Mouse (Mus musculus) liver, embryonic 15.5 days (tissue): ENCODE data around the gene Abracl. TPM values are rescaled to one million over a fixed set of nuclear protein-coding genes. Genes with fewer than 3 reads are reported as not detected.

ENCODE experiments used
- ATAC-seq: fragments of 200-750 bp; cut with Nextera tagmentation; 2 replicates; pipeline ENCODE4 v1.8.0; 2017; ENCODE audit warnings: moderate number of reproducible peaks, mild to moderate bottlenecking, moderate library complexity; ENCODE audit not compliant: insufficient read depth
- H3K27ac ChIP-seq: fragments of 300-500 bp; sonication (generic); replicated peaks from 2 replicates; pipeline ENCODE4 v1.5.1; 2015; ENCODE audit warnings: mild to moderate bottlenecking, inconsistent platforms
- H3K27me3 ChIP-seq: fragments of 300-500 bp; sonication (generic); 2 replicates; pipeline ENCODE4 v1.6.1; 2015; ENCODE audit warnings: mild to moderate bottlenecking, inconsistent platforms
- H3K36me3 ChIP-seq: fragments of 300-500 bp; sonication (generic); replicated peaks from 2 replicates; pipeline ENCODE4 v1.6.1; 2015; ENCODE audit warnings: moderate library complexity, mild to moderate bottlenecking, inconsistent platforms
- H3K4me1 ChIP-seq: fragments of 300-500 bp; sonication (generic); replicated peaks from 2 replicates; pipeline ENCODE4 v1.6.1; 2015; ENCODE audit warnings: inconsistent platforms
- H3K4me2 ChIP-seq: fragments of 300-500 bp; sonication (generic); 2 replicates; pipeline ENCODE4 v1.6.1; 2015; ENCODE audit warnings: moderate library complexity, mild to moderate bottlenecking, inconsistent platforms
- H3K4me3 ChIP-seq: fragments of 300-500 bp; sonication (generic); replicated peaks from 2 replicates; pipeline ENCODE4 v1.5.1; 2015; ENCODE audit warnings: mild to moderate bottlenecking, inconsistent platforms
- H3K9ac ChIP-seq: fragments of 300-500 bp; sonication (generic); 2 replicates; pipeline ENCODE4 v1.6.1; 2015; ENCODE audit warnings: moderate library complexity, mild to moderate bottlenecking, inconsistent platforms
- H3K9me3 ChIP-seq: fragments of 300-500 bp; sonication (generic); replicated peaks from 2 replicates; pipeline ENCODE4 v1.6.1; 2016; ENCODE audit warnings: inconsistent platforms
- WGBS: fragments of 180-500 bp; shearing (Covaris S2); methylation state at CpG from one replicate; pipeline ENCODE4 v1.1.7; 2015; ENCODE audit warnings: mixed read lengths; ENCODE audit not compliant: insufficient replicate concordance; 5-methylcytosine and 5-hydroxymethylcytosine counted together
- polyA plus RNA-seq: library from polyadenylated mRNA; unstranded; fragments of >200 nt; fragmentation: Nextera tagmentation; extraction: Ambion mirVana; gene quantifications from 2 replicates; pipeline ENCODE4 v1.2.1, GENCODE M21; 2015

Gene Abracl
- polyA plus RNA-seq, 1 experiment from 2014 or later = 44.3 TPM

DNA sequence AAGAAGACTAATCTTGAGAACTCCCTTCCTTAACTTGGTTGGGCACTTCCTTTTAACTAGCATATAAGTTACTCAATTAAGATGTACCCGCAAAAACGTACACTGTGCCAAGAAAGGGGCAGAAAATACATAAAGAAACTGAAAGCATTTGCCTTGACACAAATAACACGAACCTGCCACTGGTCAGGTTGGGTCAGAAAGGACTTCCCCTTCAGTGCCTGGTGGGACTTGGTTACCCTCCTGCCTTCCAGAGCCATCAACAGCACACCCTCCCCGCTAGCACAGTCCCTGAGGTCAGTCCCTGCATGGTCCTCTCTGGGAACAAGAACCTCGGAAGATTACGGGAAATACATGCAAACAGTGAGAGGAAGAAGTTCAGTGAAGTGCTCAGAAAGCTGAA, 34.0 kb downstream of the Abracl start:
- Histone ChIP-seq H3K4me3 (no peak overlapping the region), H3K4me1 (no peaks in the 10 kb centered on the region), H3K27me3 (no peaks in the 10 kb centered on the region), H3K4me2 (no peak overlapping the region), H3K36me3 (no peaks in the 10 kb centered on the region), H3K27ac (no peak overlapping the region), H3K9ac (no peak overlapping the region), H3K9me3 (no peaks in the 10 kb centered on the region)
- no peak for ATAC-seq
- WGBS = 43% methylated on average over 6 of the region's 6 CpGs

DNA sequence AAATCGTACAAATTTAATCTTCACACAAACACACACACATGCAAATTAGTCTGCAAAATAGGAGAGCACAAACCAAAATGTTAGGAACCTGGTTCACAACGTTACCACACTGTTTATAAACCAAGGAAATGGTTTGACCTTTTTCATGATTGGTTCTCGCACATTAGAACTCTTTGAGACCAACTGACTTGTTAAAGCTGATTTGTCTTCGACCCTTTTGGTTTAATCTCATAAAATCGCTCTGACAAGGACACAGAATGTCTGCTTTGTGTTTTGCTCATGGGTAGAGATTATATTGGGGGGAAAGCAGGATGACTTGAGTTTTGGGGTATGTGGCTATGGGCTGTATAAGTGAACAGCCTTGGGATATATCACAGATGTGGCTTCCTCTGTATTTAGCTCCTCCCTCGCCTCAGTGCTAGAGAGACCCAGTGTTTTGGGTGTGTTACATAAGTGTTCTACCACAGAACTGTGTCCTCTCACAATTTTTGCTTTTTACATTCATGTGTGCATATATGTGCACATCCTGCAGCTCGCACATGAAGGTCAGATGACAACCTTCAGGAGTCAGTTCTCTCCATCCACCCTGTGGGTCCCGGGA, 35.2 kb downstream of the Abracl start:
- Histone ChIP-seq H3K27ac (no peak overlapping the region), H3K4me1 (no peaks in the 10 kb centered on the region), H3K9ac (no peak overlapping the region), H3K27me3 (no peaks in the 10 kb centered on the region), H3K4me2 (no peak overlapping the region), H3K9me3 (no peaks in the 10 kb centered on the region), H3K4me3 (no peak overlapping the region), H3K36me3 (no peaks in the 10 kb centered on the region)
- ATAC-seq = no peak
- 64% methylated on average over 8 of the region's 8 CpGs for WGBS

DNA sequence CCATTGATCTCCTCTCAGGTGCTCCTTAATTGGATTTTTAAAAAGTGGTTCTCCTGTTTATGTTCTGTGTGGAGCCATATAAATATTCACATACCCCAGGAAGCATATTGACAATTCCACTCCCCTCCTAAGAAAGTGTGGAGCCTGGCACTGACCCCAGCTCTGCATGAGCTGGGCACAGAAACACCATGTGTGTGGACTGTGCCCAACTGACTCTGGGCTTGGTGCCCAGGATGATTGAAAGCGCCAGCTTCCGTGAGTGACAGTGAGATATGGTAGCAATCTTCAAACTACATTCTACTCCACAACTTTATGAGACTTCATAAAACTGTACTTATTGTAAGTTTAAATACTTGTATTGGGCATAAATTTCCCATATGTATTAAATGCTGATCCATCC, 39.8 kb downstream of the Abracl start:
- Histone ChIP-seq H3K4me3 (no peak overlapping the region), H3K9ac (no peak overlapping the region), H3K4me1 (no peaks in the 10 kb centered on the region), H3K27me3 (no peaks in the 10 kb centered on the region), H3K9me3 (no peaks in the 10 kb centered on the region), H3K36me3 (no peaks in the 10 kb centered on the region), H3K4me2 (no peak overlapping the region), H3K27ac (no peak overlapping the region)
- WGBS = 82% methylated on average over 2 of the region's 2 CpGs
- no peak for ATAC-seq

DNA sequence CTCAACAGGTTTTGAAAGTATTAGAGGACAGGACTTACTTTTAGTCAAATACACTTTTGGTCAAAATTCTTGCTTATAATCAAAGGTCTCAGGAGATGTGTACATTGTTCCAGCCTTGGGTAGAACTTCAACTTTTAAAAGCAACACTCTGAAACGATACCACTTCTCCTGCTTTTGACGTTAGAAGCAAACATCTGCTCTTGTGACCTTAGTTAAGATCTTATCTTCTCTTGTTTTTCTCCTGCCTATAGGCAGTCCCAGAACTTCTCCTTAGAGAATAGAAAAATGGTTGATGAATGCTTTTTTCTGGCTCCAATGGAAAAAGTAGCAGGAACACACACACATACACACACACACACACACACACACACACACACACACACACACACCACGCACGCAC, 57.0 kb downstream of the Abracl start:
- no peaks in the 10 kb centered on the region for H3K9me3 ChIP-seq
- no peaks in the 10 kb centered on the region for H3K36me3 ChIP-seq
- H3K4me3 ChIP-seq = no peak overlapping the region
- ATAC-seq = no peak
- no peak overlapping the region for H3K27ac ChIP-seq
- WGBS = 42% methylated on average over 4 of the region's 4 CpGs
- H3K4me1 ChIP-seq = no peaks in the 10 kb centered on the region
- H3K9ac ChIP-seq = no peak overlapping the region
- H3K27me3 ChIP-seq = no peaks in the 10 kb centered on the region
- no peak overlapping the region for H3K4me2 ChIP-seq

Other genes with a start within 250 kb of the Abracl start
- gene Txlnb, start 227.1 kb downstream of the Abracl start, polyA plus RNA-seq = 0.22 and 0.23 TPM in 2 replicates
- gene Heca, start 75.2 kb downstream of the Abracl start, polyA plus RNA-seq = 2.1 and 2.2 TPM in 2 replicates
- gene Reps1, start 32.6 kb upstream of the Abracl start, polyA plus RNA-seq = 4.7 and 5.0 TPM in 2 replicates
- gene Ect2l, start 187.6 kb upstream of the Abracl start, polyA plus RNA-seq = not detected in 2 replicates
- 5.6 and 5.7 TPM in 2 replicates for gene Ccdc28a, start 211.7 kb upstream of the Abracl start, polyA plus RNA-seq